Comparison of ENCODE assay signal across 7 mouse cellular contexts in genomic region chr11:68400021-68400671, GRCm38 (mm10). TPM values are rescaled to one million over a fixed set of nuclear protein-coding genes. Genes with fewer than 3 reads are reported as not detected.
DNase-seq lines count a peak whose midpoint lies in the region; ATAC-seq and TF ChIP-seq lines count a peak whose summit lies in the region.

No protein-coding gene starts in this region.

- no peaks in the 10 kb centered on the region for H3K36me3 ChIP-seq in embryonic facial prominence, embryonic 15.5 days
- no peaks in the 10 kb centered on the region for H3K36me3 ChIP-seq in hindbrain, embryonic 11.5 days (ENCODE audit: control insufficient read depth, insufficient read depth, low read length)
- H3K36me3 ChIP-seq in limb, embryonic 13.5 days, result no peaks in the 10 kb centered on the region
- H3K36me3 ChIP-seq in myocyte (ENCODE audit: control insufficient read depth, insufficient read depth), result no peaks in the 10 kb centered on the region

- H3K4me2 ChIP-seq in embryonic facial prominence, embryonic 15.5 days (replicated peaks), result peak overlapping the region; percentile 94
- H3K4me2 ChIP-seq in hindbrain, embryonic 11.5 days (replicated peaks; ENCODE audit: low read depth, low read length), result peak overlapping the region; percentile 98
- H3K4me2 ChIP-seq in limb, embryonic 13.5 days (replicated peaks), result peak overlapping the region; percentile 96
- peak overlapping the region; percentile 12 for H3K4me2 ChIP-seq in myocyte (ENCODE audit: low read depth)

- TF ChIP-seq POLR2A in myocyte (IDR thresholded peaks at IDR 0.05; ENCODE audit: insufficient read length, low read depth), result no peak

- H3K4me3 ChIP-seq in embryonic facial prominence, embryonic 15.5 days (replicated peaks), result peak overlapping the region; percentile 45
- H3K4me3 ChIP-seq in hindbrain, embryonic 11.5 days (ENCODE audit: low read depth, low read length), result peak overlapping the region; percentile 45
- peak overlapping the region; percentile 55 for H3K4me3 ChIP-seq in limb, embryonic 13.5 days
- H3K4me3 ChIP-seq in myocyte, result no peak overlapping the region

- H3K79me2 ChIP-seq in myocyte (ENCODE audit: control insufficient read depth, insufficient read depth), result no peaks in the 10 kb centered on the region

- no peaks in the 10 kb centered on the region for H3K9me3 ChIP-seq in embryonic facial prominence, embryonic 15.5 days (replicated peaks)
- no peaks in the 10 kb centered on the region for H3K9me3 ChIP-seq in hindbrain, embryonic 11.5 days (ENCODE audit: control insufficient read depth, low read length)
- H3K9me3 ChIP-seq in limb, embryonic 13.5 days, result no peaks in the 10 kb centered on the region

- CTCF ChIA-PET in Patski (lab: Charles Lee), result interaction anchor here (1.0 kb wide), 1 partner anchor 395 kb away, joined by 3 read pairs; no protein-coding TSS in a partner anchor

- peak overlapping the region; percentile 41 for H3ac ChIP-seq in myocyte (ENCODE audit: control insufficient read depth, insufficient read length)

- H3K27ac ChIP-seq in embryonic facial prominence, embryonic 15.5 days (replicated peaks), result no peak overlapping the region
- peak overlapping the region; percentile 77 for H3K27ac ChIP-seq in hindbrain, embryonic 11.5 days (ENCODE audit: low read depth, low read length)
- H3K27ac ChIP-seq in limb, embryonic 13.5 days, result no peak overlapping the region

- TF ChIP-seq CTCF in Patski (IDR thresholded peaks at IDR 0.05), result no peak

- POLR2A ChIA-PET in Patski (lab: Charles Lee), result no interaction called here

- ATAC-seq in Patski, result peak; percentile 14
- peak; percentile 45 for ATAC-seq in embryonic facial prominence, embryonic 15.5 days (ENCODE audit: insufficient number of reproducible peaks, low FRiP score, low TSS enrichment, low read depth)
- peak; percentile 33; the same call in 1 of the 2 replicates for ATAC-seq in hindbrain, embryonic 11.5 days (ENCODE audit: low FRiP score)
- peak; percentile 51; the same call in 1 of the 2 replicates for ATAC-seq in limb, embryonic 13.5 days (ENCODE audit: low FRiP score, low read depth)

- no peaks in the 10 kb centered on the region for H3K27me3 ChIP-seq in Patski
- peaks cover 69% of the 10 kb centered on the region for H3K27me3 ChIP-seq in embryonic facial prominence, embryonic 15.5 days
- peaks cover 43% of the 10 kb centered on the region for H3K27me3 ChIP-seq in hindbrain, embryonic 11.5 days (ENCODE audit: control insufficient read depth, insufficient read depth, low read length)
- peaks cover 87% of the 10 kb centered on the region for H3K27me3 ChIP-seq in limb, embryonic 13.5 days
- H3K27me3 ChIP-seq in myocyte (ENCODE audit: control insufficient read depth, insufficient read depth, insufficient read length), result no peaks in the 10 kb centered on the region

- peaks cover 18% of the 10 kb centered on the region for H3K4me1 ChIP-seq in embryonic facial prominence, embryonic 15.5 days
- peaks cover 3% of the 10 kb centered on the region for H3K4me1 ChIP-seq in hindbrain, embryonic 11.5 days (replicated peaks; ENCODE audit: control insufficient read depth, insufficient read depth, low read length)
- peaks cover 20% of the 10 kb centered on the region for H3K4me1 ChIP-seq in limb, embryonic 13.5 days

- peak overlapping the region; percentile 28 for H3K9ac ChIP-seq in embryonic facial prominence, embryonic 15.5 days
- peak overlapping the region; percentile 60 for H3K9ac ChIP-seq in hindbrain, embryonic 11.5 days (ENCODE audit: low read depth, low read length)
- peak overlapping the region; percentile 68 for H3K9ac ChIP-seq in limb, embryonic 13.5 days

- under 1% methylated on average over 56 of the region's 57 CpGs for WGBS in embryonic facial prominence, embryonic 15.5 days
- WGBS in hindbrain, embryonic 11.5 days, result under 1% methylated on average over 32 of the region's 57 CpGs
- 1% methylated on average over 56 of the region's 57 CpGs for WGBS in limb, embryonic 13.5 days

- DNase-seq in Patski (ENCODE audit: low read depth, low spot score), result no peak
- DNase-seq in adrenal gland, postnatal 25 days, result peak; percentile 41
- DNase-seq in hindbrain, embryonic 11.5 days (ENCODE audit: low spot score), result peak; percentile 73
- DNase-seq in frontal cortex, postnatal 25 days (ENCODE audit: low spot score in 2 of 2), result no peak

- in situ Hi-C loops in Patski (cut with MboI; ENCODE audit: low pct_unique_long_range_greater_than_20kb), result no loop called here

TF ChIP-seq in myocyte, 11 proteins besides CTCF, POLR2A, EP300 and RAD21:
- no peak for TF ChIP-seq SRF (IDR thresholded peaks at IDR 0.05; ENCODE audit: control insufficient read depth, insufficient read length, low read depth)

RNA-seq across cellular contexts. Expression of gene Ntn1, which starts 0.5 kb away (rescaled TPM):
- polyA plus RNA-seq in Patski (2021) (67.1 TPM), myocyte (2012; fragmentation: generic; extraction: Trizol) (15.6 TPM)
- total RNA-seq in adrenal gland, postnatal 25 days (2021), result 5.5 and 6.4 TPM in 2 replicates
- 12.5 and 15.8 TPM in 2 replicates for polyA plus RNA-seq in embryonic facial prominence, embryonic 15.5 days (2015; fragmentation: Nextera tagmentation; extraction: Ambion mirVana)
- polyA plus RNA-seq in hindbrain, embryonic 11.5 days (2014; fragmentation: Nextera tagmentation; extraction: Ambion mirVana), result 7.7 and 11.9 TPM in 2 replicates
- 5.5 and 7.0 TPM in 2 replicates for polyA plus RNA-seq in limb, embryonic 13.5 days (2015; fragmentation: Nextera tagmentation; extraction: Ambion mirVana)

RNA-seq across cellular contexts. Expression of gene Pik3r5, which starts 31.8 kb away (rescaled TPM):
- 5.7 TPM for polyA plus RNA-seq in Patski (2021)
- 0.94 and 1.3 TPM in 2 replicates for total RNA-seq in adrenal gland, postnatal 25 days (2021)
- polyA plus RNA-seq in embryonic facial prominence, embryonic 15.5 days (2015; fragmentation: Nextera tagmentation; extraction: Ambion mirVana), result 0.55 and 1.0 TPM in 2 replicates
- polyA plus RNA-seq in hindbrain, embryonic 11.5 days (2014; fragmentation: Nextera tagmentation; extraction: Ambion mirVana), result 0.73 and 0.74 TPM in 2 replicates
- 0.51 and 0.61 TPM in 2 replicates for polyA plus RNA-seq in limb, embryonic 13.5 days (2015; fragmentation: Nextera tagmentation; extraction: Ambion mirVana)
- 0.22 TPM for polyA plus RNA-seq in myocyte (2012; fragmentation: generic; extraction: Trizol)

Comparison
In these comparisons a context has a peak if more than half of its experiments do, and no peak if none do; other contexts are left out.
1. DNase-seq: peak in adrenal gland, postnatal 25 days (single experiment) and hindbrain, embryonic 11.5 days (single experiment); none in Patski (single experiment) and frontal cortex, postnatal 25 days (0 of 2).
2. H3K4me2 ChIP-seq: peak in every context shown above with its lines; median percentile 98 in hindbrain, embryonic 11.5 days; 96 in limb, embryonic 13.5 days; 94 in embryonic facial prominence, embryonic 15.5 days; 12 in myocyte.
3. Peak in every context shown above with its lines, with median percentiles within 50 percentile points of each other: ATAC-seq and H3K9ac ChIP-seq.